Mouse (Mus musculus) megakaryocyte, embryonic 14.5 days (primary cell): ENCODE data around the gene Gm12184. TPM values are rescaled to one million over a fixed set of nuclear protein-coding genes. Genes with fewer than 3 reads are reported as not detected.
"Not testable (repeated sequence)": the region's sequence is repeated elsewhere in the genome, so short reads cannot be mapped to it uniquely, and the experiment has no call there.

ENCODE experiments used
- H3K27me3 ChIP-seq: replicated peaks from 2 replicates; pipeline ENCODE3; 2012; ENCODE audit warnings: inconsistent platforms
- H3K36me3 ChIP-seq: replicated peaks from 2 replicates; pipeline ENCODE3; 2012; ENCODE audit warnings: low read length, inconsistent platforms, mixed read lengths
- H3K4me1 ChIP-seq: 2 replicates; pipeline ENCODE4 v1.6.1; 2012; ENCODE audit warnings: inconsistent platforms
- H3K4me3 ChIP-seq: replicated peaks from 2 replicates; pipeline ENCODE3; 2012; ENCODE audit warnings: moderate library complexity, mild to moderate bottlenecking, inconsistent platforms
- H3K9me3 ChIP-seq: 2 replicates; pipeline ENCODE4 v1.6.1; 2012; ENCODE audit warnings: inconsistent platforms
- FLI1 ChIP-seq: IDR thresholded peaks from 2 replicates; pipeline ENCODE4 v1.6.1; 2012; ENCODE audit warnings: low read length, inconsistent platforms, mixed read lengths
- GATA1 ChIP-seq: IDR thresholded peaks from 3 replicates; pipeline ENCODE4 v1.6.1; 2012; ENCODE audit warnings: mixed read lengths, low read length, inconsistent platforms, borderline replicate concordance
- polyA plus RNA-seq: library from polyadenylated mRNA; stranded (reverse); fragments of >175 nt; gene quantifications from 2 replicates; pipeline ENCODE4 v1.2.3, GENCODE M21; 2012; ENCODE audit warnings: low replicate concordance; ENCODE audit not compliant: insufficient read depth

The Gm12184 gene
- polyA plus RNA-seq, 1 experiment: 18.6 TPM

DNA sequence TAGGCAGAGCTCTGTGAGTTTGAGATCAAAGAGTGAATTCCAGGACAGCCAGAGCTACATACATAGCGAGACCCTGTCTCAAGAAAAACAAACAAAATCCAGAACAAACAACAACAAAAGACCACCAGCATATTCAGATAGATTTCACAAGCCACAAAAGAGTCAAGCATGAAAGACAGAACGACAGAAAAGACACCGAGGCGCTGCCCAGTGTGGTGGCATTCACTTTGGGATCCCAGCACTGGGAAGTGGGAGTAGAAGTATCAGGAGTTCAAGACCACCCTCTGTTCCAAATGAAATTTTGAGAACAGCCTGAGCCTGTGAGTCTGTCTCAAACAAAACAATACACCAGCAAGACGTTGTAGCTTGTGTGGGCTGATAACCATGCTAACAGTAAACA, 20.4 kb upstream of the Gm12184 start:
- Histone ChIP-seq H3K27me3 (peaks cover 9% of the 10 kb centered on the region), H3K36me3 (peaks cover 8% of the 10 kb centered on the region), H3K4me1 (peaks cover 38% of the 10 kb centered on the region), H3K9me3 (peaks cover 8% of the 10 kb centered on the region), H3K4me3 (no peak overlapping the region)
- no peak for TF ChIP-seq GATA1
- TF ChIP-seq FLI1: no peak

DNA sequence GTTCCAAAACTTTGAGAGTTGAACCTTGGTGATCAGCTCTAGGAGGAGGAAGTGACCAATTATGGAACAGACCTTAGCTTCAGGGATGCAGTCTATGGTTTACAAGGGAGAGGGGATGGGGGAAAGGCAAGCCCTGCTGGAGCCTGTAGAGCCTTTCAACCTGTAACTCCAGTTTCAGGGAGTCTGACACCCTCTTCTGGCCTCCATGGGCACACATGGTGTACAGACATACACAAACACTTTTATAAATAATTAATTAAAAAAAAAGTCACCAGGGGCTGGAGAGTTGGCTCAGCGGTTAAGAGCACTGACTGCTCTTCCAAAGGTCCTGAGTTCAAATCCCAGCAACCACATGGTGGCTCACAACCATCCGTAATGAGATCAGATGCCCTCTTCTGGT, 19.9 kb upstream of the Gm12184 start:
- not testable (repeated sequence) for H3K9me3 ChIP-seq

GRCm38 (mm10) chr11:48845244-48845815, 18.9 kb upstream of the Gm12184 start:
- Histone ChIP-seq H3K4me1 (peaks cover 40% of the 10 kb centered on the region), H3K4me3 (no peak overlapping the region), H3K27me3 (peaks cover 9% of the 10 kb centered on the region), H3K9me3 (no peaks in the 10 kb centered on the region), H3K36me3 (peaks cover 9% of the 10 kb centered on the region)
- no peak for TF ChIP-seq FLI1
- no peak for TF ChIP-seq GATA1

More for the DNA sequence above, 19.9 kb upstream of the Gm12184 start:
- not testable (repeated sequence) for H3K36me3 ChIP-seq, H3K27me3 ChIP-seq, H3K4me3 ChIP-seq
- H3K4me1 ChIP-seq: peaks cover 40% of the 10 kb centered on the region

DNA sequence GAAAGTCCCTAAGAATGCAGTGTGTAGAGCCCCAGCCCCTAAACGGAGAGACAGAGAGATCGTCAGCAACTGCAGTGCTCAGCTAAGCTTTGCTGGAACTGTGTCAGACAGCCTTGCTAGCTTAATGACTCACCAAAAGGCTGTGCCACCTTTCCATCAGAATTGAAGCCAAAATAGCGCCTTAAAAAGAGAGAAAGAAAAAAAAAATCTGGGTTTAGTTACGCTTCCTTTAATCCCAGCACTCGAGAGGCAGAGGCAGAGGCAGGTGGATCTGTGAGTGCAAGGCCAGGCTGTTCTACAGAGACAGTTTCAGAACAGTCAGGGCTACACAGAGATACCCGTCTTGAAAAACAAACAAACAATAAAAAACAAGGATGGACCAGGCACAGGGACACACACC, 17.9 kb upstream of the Gm12184 start:
- TF ChIP-seq GATA1: no peak
- TF ChIP-seq FLI1: no peak
- H3K9me3 ChIP-seq: no peaks in the 10 kb centered on the region
- peaks cover 4% of the 10 kb centered on the region for H3K27me3 ChIP-seq
- H3K4me3 ChIP-seq: no peak overlapping the region
- peaks cover 5% of the 10 kb centered on the region for H3K36me3 ChIP-seq
- peaks cover 32% of the 10 kb centered on the region for H3K4me1 ChIP-seq

GRCm38 (mm10) chr11:48843202-48843601, 16.7 kb upstream of the Gm12184 start:
- H3K4me1 ChIP-seq: peaks cover 35% of the 10 kb centered on the region
- no peak overlapping the region for H3K4me3 ChIP-seq
- TF ChIP-seq FLI1 (no peak), GATA1 (no peak)
- no peaks in the 10 kb centered on the region for H3K9me3 ChIP-seq
- peaks cover 5% of the 10 kb centered on the region for H3K36me3 ChIP-seq
- H3K27me3 ChIP-seq: no peaks in the 10 kb centered on the region

- Histone ChIP-seq H3K9me3 (no peaks in the 10 kb centered on the region), H3K36me3 (peaks cover 5% of the 10 kb centered on the region), H3K27me3 (no peaks in the 10 kb centered on the region), H3K4me3 (no peak overlapping the region), H3K4me1 (peaks cover 36% of the 10 kb centered on the region)
- TF ChIP-seq GATA1 (no peak), FLI1 (no peak)
Measured at GRCm38 (mm10) chr11:48842378-48842792, 15.9 kb upstream of the Gm12184 start.

GRCm38 (mm10) chr11:48841213-48841612, 14.8 kb upstream of the Gm12184 start:
- TF ChIP-seq GATA1: no peak
- no peaks in the 10 kb centered on the region for H3K9me3 ChIP-seq

GRCm38 (mm10) chr11:48840805-48841204, 14.3 kb upstream of the Gm12184 start:
- TF ChIP-seq GATA1 (no peak), FLI1 (no peak)
- H3K36me3 ChIP-seq: peaks cover 5% of the 10 kb centered on the region

More at GRCm38 (mm10) chr11:48841213-48841612, 14.8 kb upstream of the Gm12184 start:
- Histone ChIP-seq H3K4me1 (peaks cover 40% of the 10 kb centered on the region), H3K4me3 (no peak overlapping the region), H3K27me3 (peaks cover 5% of the 10 kb centered on the region), H3K36me3 (peaks cover 5% of the 10 kb centered on the region)

DNA sequence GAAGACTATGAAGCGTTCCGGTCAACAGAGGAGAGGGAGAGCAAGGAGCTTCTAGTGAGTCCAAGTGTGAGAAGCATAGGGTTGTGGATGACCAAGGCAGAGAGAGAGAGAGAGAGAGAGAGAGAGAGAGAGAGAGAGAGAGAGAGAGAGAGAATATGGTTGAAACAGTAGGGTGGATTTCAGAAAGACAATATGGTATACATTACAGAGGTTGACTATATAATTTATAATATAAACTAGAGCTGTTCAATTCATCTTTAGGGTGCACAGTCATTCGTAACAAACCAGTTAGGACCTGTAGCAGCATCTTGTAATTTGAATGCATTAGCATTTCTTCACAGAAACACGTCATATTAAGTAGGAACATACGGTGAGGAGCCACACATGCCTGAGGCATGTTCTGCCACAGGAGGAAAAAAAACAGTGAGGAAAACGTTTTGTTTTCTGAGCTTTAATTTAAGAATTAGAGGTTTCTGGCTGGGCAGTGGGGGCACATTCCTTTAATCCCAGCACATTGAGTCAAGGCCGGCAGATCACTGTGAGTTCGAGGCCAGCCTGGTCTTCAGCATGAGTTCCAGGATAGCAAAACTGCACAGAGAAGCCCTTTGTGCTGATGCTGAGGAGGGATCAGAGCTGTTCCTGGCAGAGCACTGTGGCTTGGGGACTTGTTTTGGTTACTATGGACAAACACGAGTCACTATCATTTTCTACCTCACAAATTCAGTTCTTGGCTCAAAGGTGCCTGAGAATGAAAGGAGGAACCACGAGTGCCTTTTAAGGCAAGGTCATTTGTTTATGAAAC, 12.6 kb upstream of the Gm12184 start:
- Histone ChIP-seq H3K36me3 (peaks cover 5% of the 10 kb centered on the region), H3K27me3 (peaks cover 5% of the 10 kb centered on the region), H3K4me3 (peak overlapping the region; percentile 99), H3K4me1 (peaks cover 46% of the 10 kb centered on the region), H3K9me3 (no peaks in the 10 kb centered on the region)
- TF ChIP-seq GATA1: no peak
- no peak for TF ChIP-seq FLI1

More at GRCm38 (mm10) chr11:48840805-48841204, 14.3 kb upstream of the Gm12184 start:
- Histone ChIP-seq H3K9me3 (no peaks in the 10 kb centered on the region), H3K4me1 (peaks cover 40% of the 10 kb centered on the region), H3K27me3 (peaks cover 5% of the 10 kb centered on the region), H3K4me3 (no peak overlapping the region)

DNA sequence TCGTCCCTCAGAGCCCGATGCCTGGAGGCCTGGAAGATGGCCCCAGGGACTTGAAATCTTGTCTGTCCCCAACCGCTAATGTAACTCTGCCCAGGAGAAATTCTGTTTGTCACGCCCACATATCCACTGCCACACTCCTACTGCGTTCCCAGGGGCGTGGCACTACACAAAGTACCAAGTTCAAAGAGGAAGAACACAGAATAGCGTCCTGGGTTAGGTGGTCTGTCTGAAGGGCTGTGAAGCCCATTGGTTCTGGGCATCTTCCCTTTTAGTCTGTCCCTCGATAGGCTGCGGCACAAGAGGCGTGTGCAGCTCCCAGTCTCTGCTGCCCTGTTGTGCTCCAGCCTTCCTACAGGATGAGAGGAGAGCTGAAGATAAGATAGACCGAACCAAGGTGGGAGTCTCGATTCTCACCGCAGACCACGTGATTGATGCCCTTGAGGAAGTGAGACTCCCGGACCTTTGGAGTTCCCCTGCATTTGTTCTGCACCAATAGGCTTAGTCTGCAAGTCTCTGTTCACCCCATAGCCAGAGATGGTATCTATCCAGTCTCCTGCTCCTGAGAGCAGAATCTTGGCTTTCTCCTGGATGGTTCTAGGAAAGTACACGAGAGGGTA, 11.8 kb upstream of the Gm12184 start:
- TF ChIP-seq GATA1: no peak; the same call in 2 of the 3 replicates
- TF ChIP-seq FLI1: no peak
- Histone ChIP-seq H3K4me1 (peaks cover 47% of the 10 kb centered on the region), H3K9me3 (no peaks in the 10 kb centered on the region), H3K36me3 (peaks cover 5% of the 10 kb centered on the region), H3K4me3 (peak overlapping the region; percentile 99), H3K27me3 (peaks cover 5% of the 10 kb centered on the region)
